Mouse (Mus musculus) B cell, adult 67 days (primary cell): Measurements from ENCODE around the gene Araf. TPM values are rescaled to one million over a fixed set of nuclear protein-coding genes. Genes with fewer than 3 reads are reported as not detected.

Experiments
- total RNA-seq, 2 experiments: library from RNA; stranded (reverse); gene quantifications; 4 replicates each; pipeline ENCODE4 v1.2.4; 2023

Araf gene
- 100 to 1,000 TPM; 154 to 180 TPM for total RNA-seq

DNA sequence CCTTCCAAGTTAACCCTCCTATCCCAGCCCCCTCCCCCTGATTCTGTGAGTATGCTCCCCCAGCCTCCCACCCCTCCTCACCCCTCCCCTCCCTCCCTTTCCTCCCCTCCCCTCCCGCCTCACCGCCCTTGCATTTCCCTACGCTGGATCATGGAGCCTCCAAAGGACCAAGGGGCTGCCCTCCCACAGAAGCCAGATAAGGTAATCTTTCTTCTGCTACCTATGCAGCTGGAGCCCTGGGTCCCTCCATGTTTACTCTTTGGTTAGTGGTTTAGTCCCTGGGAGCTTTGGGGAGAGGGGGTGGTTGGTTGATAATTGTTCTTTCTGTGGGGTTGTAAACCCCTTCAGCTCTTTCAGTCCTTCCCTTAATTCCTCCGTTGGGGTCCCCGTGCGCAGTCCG, at the start of gene Araf:
Gene Araf (plus strand): TSS at position 134 of the 400 bp plus-strand sequence.

DNA sequence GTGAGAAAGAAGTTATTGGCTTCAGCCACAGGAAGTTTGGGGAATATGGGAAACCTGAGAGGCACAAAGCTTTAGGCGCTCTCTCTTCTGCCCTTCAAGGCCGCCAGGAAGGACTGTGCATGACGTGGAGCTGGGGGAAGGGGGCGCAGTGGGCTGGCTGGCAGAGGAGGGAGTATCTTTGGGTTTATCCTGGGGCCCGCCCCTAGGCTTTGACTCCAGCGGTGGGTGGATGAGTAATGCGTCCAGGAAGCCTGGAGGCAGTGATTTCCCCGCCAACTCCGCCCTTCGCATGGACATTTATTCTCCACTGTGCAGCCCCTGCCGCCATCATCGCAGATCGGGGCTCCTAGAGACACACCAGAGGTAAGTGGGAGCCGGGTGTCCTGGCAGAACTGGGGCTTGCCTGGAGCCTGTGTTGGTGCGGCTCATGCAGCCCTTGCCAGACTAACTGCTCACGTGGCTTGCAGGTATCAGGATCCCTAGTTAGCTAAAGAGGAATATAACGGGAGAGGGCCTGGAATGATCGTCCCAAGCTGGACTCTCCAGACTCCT, 72.4 kb downstream of the Araf start, which contains the start of gene Timp1:
Gene Timp1 (plus strand): TSS at position 205 of the 552 bp plus-strand sequence.

Other genes with a start within 250 kb of the Araf start
- not detected for gene Rgn, start 248.0 kb upstream of the Araf start, total RNA-seq
- 10 to 100 TPM; 51.1 to 60.3 TPM for gene Rbm10, start 180.3 kb upstream of the Araf start, total RNA-seq
- 100 to 1,000 TPM; 110 to 133 TPM for gene Ndufb11, start 180.2 kb upstream of the Araf start, total RNA-seq
- 100 to 1,000 TPM; 198 to 224 TPM for gene Uba1, start 139.5 kb upstream of the Araf start, total RNA-seq
- 100 to 1,000 TPM in 1 of 2 experiments, 10 to 100 TPM in 1; 84.2 to 117 TPM for gene Cdk16, start 109.9 kb upstream of the Araf start, total RNA-seq
- gene Usp11, start 93.9 kb upstream of the Araf start, total RNA-seq, result 10 to 100 TPM; 34.3 to 41.1 TPM
- gene Timp1, start 72.4 kb downstream of the Araf start, total RNA-seq, result not detected
- under 1 TPM; 0.18 to 0.32 TPM for gene Syn1, start 123.2 kb downstream of the Araf start, total RNA-seq
- gene Cfp, start 133.7 kb downstream of the Araf start, total RNA-seq, result 10 to 100 TPM; 28.6 to 45.4 TPM
- 10 to 100 TPM; 17.0 to 24.4 TPM for gene Elk1, start 152.8 kb downstream of the Araf start, total RNA-seq
- gene Uxt, start 164.2 kb downstream of the Araf start, total RNA-seq, result 10 to 100 TPM; 41.4 to 42.0 TPM